Mouse (Mus musculus) spleen, postnatal 4 days (tissue): ENCODE data around the gene Pla2g12a.

Experiments
- DNase-seq, 2 experiments: peaks; one replicate each; pipeline ENCODE4 v3.0.0; 2022; ENCODE audit warnings: low spot score in 2 of 2

Gene Pla2g12a

GRCm38 (mm10) chr3:129898886-129899285 lies 20.5 kb downstream of the Pla2g12a start:
- DNase-seq = peak in 1 of 2 experiments; percentile 28

GRCm38 (mm10) chr3:129901271-129901809 lies 22.9 kb downstream of the Pla2g12a start, which contains the start of gene Casp6:
TSS of gene Casp6 (plus strand) at chr3:129901425.
- peak; percentile 82 to 91 for DNase-seq

GRCm38 (mm10) chr3:129903369-129903768 lies 25.0 kb downstream of the Pla2g12a start:
- DNase-seq = no peak

GRCm38 (mm10) chr3:129903866-129904265 lies 25.5 kb downstream of the Pla2g12a start:
- no peak for DNase-seq

- DNase-seq = no peak
Measured at GRCm38 (mm10) chr3:129904381-129905132, 26.2 kb downstream of the Pla2g12a start.

- DNase-seq = no peak
Measured at GRCm38 (mm10) chr3:129912025-129912424, 33.6 kb downstream of the Pla2g12a start.

- DNase-seq = no peak
Measured at GRCm38 (mm10) chr3:129913241-129913640, 34.8 kb downstream of the Pla2g12a start.

GRCm38 (mm10) chr3:129917424-129917823 lies 39.0 kb downstream of the Pla2g12a start:
- DNase-seq = no peak

- DNase-seq = no peak
Measured at GRCm38 (mm10) chr3:129918434-129918833, 40.0 kb downstream of the Pla2g12a start.

- DNase-seq = no peak
Measured at GRCm38 (mm10) chr3:129923581-129923980, 45.2 kb downstream of the Pla2g12a start.

- DNase-seq = no peak
Measured at GRCm38 (mm10) chr3:129925861-129926260, 47.5 kb downstream of the Pla2g12a start.

GRCm38 (mm10) chr3:129930213-129930778 lies 51.9 kb downstream of the Pla2g12a start:
- no peak for DNase-seq

- DNase-seq = peak in 1 of 2 experiments; percentile 24
Measured at GRCm38 (mm10) chr3:129932443-129932842, 54.0 kb downstream of the Pla2g12a start.

GRCm38 (mm10) chr3:129936561-129936960 lies 58.2 kb downstream of the Pla2g12a start:
- DNase-seq = no peak

- no peak for DNase-seq
Measured at GRCm38 (mm10) chr3:129937848-129938247, 59.4 kb downstream of the Pla2g12a start.

- no peak for DNase-seq
Measured at GRCm38 (mm10) chr3:129939058-129939457, 60.7 kb downstream of the Pla2g12a start.

- no peak for DNase-seq
Measured at GRCm38 (mm10) chr3:129940780-129941179, 62.4 kb downstream of the Pla2g12a start.

- DNase-seq = no peak
Measured at GRCm38 (mm10) chr3:129941291-129941690, 62.9 kb downstream of the Pla2g12a start.

- DNase-seq = no peak
Measured at GRCm38 (mm10) chr3:129943813-129944212, 65.4 kb downstream of the Pla2g12a start.
